Mouse (Mus musculus) B cell, adult 62 days (primary cell): ENCODE data around the gene Arhgap15. TPM values are rescaled to one million over a fixed set of nuclear protein-coding genes. Genes with fewer than 3 reads are reported as not detected.

ENCODE experiments used
- total RNA-seq: library from RNA; stranded (reverse); gene quantifications from 4 replicates; pipeline ENCODE4 v1.2.4, GENCODE M21; 2023

Gene Arhgap15
- total RNA-seq = 140 to 157 TPM (median 148 TPM) in 4 replicates

GRCm38 (mm10) chr2:43748287-43748983, at the start of gene Arhgap15:
Arhgap15 (plus strand) TSS chr2:43748824.

Other genes starting within 250 kb of the Arhgap15 start
- gene Kynu, start 193.5 kb upstream of the Arhgap15 start, total RNA-seq = 30.0 to 37.3 TPM (median 33.8 TPM) in 4 replicates